Mouse (Mus musculus) neural tube, embryonic 13.5 days (tissue): ENCODE results near the gene Nsfl1c. TPM values are rescaled to one million over a fixed set of nuclear protein-coding genes. Genes with fewer than 3 reads are reported as not detected.
A peak's percentile ranks its signal among the peaks of the same experiment; 100 is the strongest.

Source experiments
- ATAC-seq: fragments of 200-750 bp; cut with Nextera tagmentation; 2 replicates; pipeline ENCODE4 v1.8.0; 2017; ENCODE audit warnings: low read depth, mild to moderate bottlenecking, moderate TSS enrichment, moderate library complexity
- H3K27ac ChIP-seq: fragments of 300-500 bp; sonication (generic); replicated peaks from 2 replicates; pipeline ENCODE4 v1.5.1; 2015; ENCODE audit warnings: moderate library complexity, mild to moderate bottlenecking, inconsistent platforms
- H3K27me3 ChIP-seq: fragments of 300-500 bp; sonication (generic); 2 replicates; pipeline ENCODE4 v1.6.1; 2015; ENCODE audit warnings: mild to moderate bottlenecking, inconsistent platforms
- H3K36me3 ChIP-seq: fragments of 300-500 bp; sonication (generic); 2 replicates; pipeline ENCODE4 v1.6.1; 2015; ENCODE audit warnings: mild to moderate bottlenecking, inconsistent platforms
- H3K4me1 ChIP-seq: fragments of 300-500 bp; sonication (generic); replicated peaks from 2 replicates; pipeline ENCODE4 v1.6.1; 2015; ENCODE audit warnings: inconsistent platforms
- H3K4me2 ChIP-seq: fragments of 300-500 bp; sonication (generic); 2 replicates; pipeline ENCODE4 v1.6.1; 2015; ENCODE audit warnings: inconsistent platforms, mild to moderate bottlenecking, moderate library complexity
- H3K4me3 ChIP-seq: fragments of 300-500 bp; sonication (generic); 2 replicates; pipeline ENCODE4 v1.5.1; 2015; ENCODE audit warnings: mild to moderate bottlenecking, inconsistent platforms
- H3K9ac ChIP-seq: fragments of 300-500 bp; sonication (generic); 2 replicates; pipeline ENCODE4 v1.6.1; 2015; ENCODE audit warnings: moderate library complexity, mild to moderate bottlenecking, inconsistent platforms
- H3K9me3 ChIP-seq: fragments of 300-500 bp; sonication (generic); 2 replicates; pipeline ENCODE4 v1.6.1; 2016; ENCODE audit warnings: inconsistent platforms
- WGBS: fragments of 180-500 bp; shearing (Covaris S2); methylation state at CpG from one replicate; pipeline ENCODE4 v1.1.7; 2015; 5-methylcytosine and 5-hydroxymethylcytosine counted together
- polyA plus RNA-seq: library from polyadenylated mRNA; unstranded; fragments of >200 nt; fragmentation: Nextera tagmentation; extraction: Ambion mirVana; gene quantifications from 2 replicates; pipeline ENCODE4 v1.2.1, GENCODE M21; 2015

Gene Nsfl1c
- polyA plus RNA-seq, 1 experiment from 2014 or later, result 258 TPM

- H3K4me2 ChIP-seq, result no peak overlapping the region
- H3K4me3 ChIP-seq, result no peak overlapping the region
- H3K9me3 ChIP-seq, result no peaks in the 10 kb centered on the region
- H3K27ac ChIP-seq, result no peak overlapping the region
- H3K9ac ChIP-seq, result no peak overlapping the region
- peaks cover 2% of the 10 kb centered on the region; the same call in 1 of the 2 replicates for H3K36me3 ChIP-seq
- no peaks in the 10 kb centered on the region for H3K27me3 ChIP-seq
- H3K4me1 ChIP-seq, result no peaks in the 10 kb centered on the region
- no peak for ATAC-seq
These were observed 35.2 kb downstream of the Nsfl1c start for GRCm38 (mm10) chr2:151529169-151529568.

DNA sequence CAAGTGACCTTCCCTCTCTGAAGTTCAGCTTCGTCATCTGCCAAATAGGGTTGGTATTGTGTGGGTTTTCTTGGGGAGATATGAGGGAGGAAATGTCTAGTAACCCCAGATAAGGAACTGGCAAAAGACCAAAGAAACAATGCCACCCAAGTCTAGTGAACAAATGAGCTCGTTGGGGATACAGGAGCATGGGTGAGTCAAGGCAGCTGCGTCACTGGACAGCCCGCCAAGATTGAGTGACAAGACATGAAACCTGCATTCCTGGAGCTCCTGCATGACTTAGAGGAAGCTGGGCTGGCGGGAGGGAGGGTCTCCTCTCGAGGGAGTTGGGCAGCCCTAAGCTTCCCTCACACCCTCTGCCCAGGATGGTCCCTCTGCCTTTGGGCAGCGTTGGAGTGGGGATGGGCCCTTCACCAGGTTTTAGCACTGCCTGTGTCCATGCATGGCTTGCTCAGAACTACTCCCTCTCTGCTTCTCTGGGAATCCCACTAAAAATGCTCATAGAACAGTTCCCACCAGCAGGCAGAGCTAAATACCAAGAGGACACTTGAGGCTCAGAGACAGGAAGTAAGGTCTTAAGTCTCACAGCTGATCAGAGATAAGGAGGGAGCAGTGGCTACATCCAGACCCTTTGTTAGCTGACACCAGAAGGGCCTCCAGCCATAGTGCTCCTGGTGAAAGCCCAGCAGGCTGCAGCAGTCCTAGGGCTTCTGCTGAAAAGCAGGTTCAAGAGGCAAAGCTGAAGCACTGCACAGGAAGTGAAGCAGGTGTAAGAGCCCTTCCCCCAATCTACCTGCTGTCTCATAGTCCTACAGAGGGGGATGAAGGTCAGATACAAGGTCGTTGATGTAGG is 36.6 kb downstream of the Nsfl1c start:
- H3K36me3 ChIP-seq, result peaks cover 2% of the 10 kb centered on the region; the same call in 1 of the 2 replicates
- no peaks in the 10 kb centered on the region for H3K9me3 ChIP-seq
- WGBS, result 66% methylated on average over 8 of the region's 8 CpGs
- no peak for ATAC-seq
- no peak overlapping the region for H3K4me3 ChIP-seq
- H3K27me3 ChIP-seq, result no peaks in the 10 kb centered on the region
- no peak overlapping the region for H3K4me2 ChIP-seq
- H3K27ac ChIP-seq, result no peak overlapping the region
- H3K9ac ChIP-seq, result no peak overlapping the region
- no peaks in the 10 kb centered on the region for H3K4me1 ChIP-seq

GRCm38 (mm10) chr2:151533632-151534031 is 39.6 kb downstream of the Nsfl1c start:
- Histone ChIP-seq H3K9me3 (no peaks in the 10 kb centered on the region), H3K27ac (no peak overlapping the region), H3K9ac (no peak overlapping the region), H3K4me2 (no peak overlapping the region), H3K27me3 (no peaks in the 10 kb centered on the region), H3K4me3 (no peak overlapping the region), H3K4me1 (no peaks in the 10 kb centered on the region; the same call in 1 of the 2 replicates), H3K36me3 (no peaks in the 10 kb centered on the region)
- 76% methylated on average over 6 of the region's 6 CpGs for WGBS
- no peak for ATAC-seq

DNA sequence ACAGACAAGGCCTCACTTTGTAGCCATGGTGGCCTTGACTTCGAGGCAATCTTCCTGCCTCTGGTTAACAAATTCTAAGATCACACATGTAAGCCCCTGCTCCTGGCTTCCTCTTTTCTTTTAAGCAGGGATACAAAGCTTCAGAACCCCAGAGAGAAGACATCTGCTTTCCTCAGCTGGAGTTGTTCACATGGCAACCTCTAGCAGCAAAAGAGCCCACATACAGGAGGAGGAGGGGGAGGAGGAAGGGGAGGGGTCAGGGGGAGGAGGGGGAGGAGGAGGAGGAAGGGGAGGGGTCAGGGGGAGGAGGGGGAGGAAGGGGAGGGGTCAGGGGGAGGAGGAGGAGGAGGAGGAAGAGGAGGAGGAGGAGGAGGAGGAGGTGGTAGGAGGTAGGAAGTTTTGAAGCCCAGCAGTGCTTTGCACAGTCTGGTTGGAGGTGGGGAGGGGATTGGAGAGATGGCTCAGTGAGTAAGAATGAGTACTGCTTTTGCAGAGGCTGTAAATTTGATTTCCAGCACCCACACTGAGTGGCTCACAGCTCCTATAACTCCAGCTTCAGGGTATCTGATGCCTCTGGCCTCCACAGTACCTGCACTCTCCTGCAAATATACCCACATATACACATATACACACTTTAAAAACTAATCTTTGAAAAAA is 42.1 kb downstream of the Nsfl1c start:
- Histone ChIP-seq H3K27me3 (no peaks in the 10 kb centered on the region), H3K4me1 (no peaks in the 10 kb centered on the region; the same call in 1 of the 2 replicates), H3K4me3 (no peak overlapping the region), H3K36me3 (no peaks in the 10 kb centered on the region), H3K9ac (no peak overlapping the region), H3K4me2 (no peak overlapping the region), H3K9me3 (no peaks in the 10 kb centered on the region), H3K27ac (no peak overlapping the region)
- WGBS, result 29% methylated on average over 1 of the region's 1 CpGs
- peak; percentile 57; the same call in 1 of the 2 replicates for ATAC-seq

DNA sequence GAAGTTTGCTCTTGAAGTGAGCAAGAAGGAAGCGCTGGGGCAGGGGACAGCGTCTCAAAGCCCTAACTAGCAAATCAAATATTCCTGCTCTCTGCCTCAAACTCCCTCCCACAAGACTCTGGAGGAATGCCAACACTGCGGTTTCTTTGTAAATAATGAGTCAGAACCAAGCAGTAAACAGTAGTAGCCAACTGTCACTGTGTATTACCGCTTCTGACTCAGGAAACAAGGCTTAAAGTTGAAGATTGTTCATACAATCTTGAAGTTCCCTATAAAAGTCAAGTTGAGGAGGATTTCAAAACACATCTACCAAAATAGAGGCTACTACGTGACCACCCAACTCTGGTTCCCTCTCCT is 42.6 kb downstream of the Nsfl1c start:
- Histone ChIP-seq H3K4me3 (no peak overlapping the region), H3K27ac (no peak overlapping the region), H3K4me1 (peaks cover 5% of the 10 kb centered on the region), H3K27me3 (no peaks in the 10 kb centered on the region), H3K9me3 (no peaks in the 10 kb centered on the region), H3K36me3 (no peaks in the 10 kb centered on the region), H3K4me2 (no peak overlapping the region), H3K9ac (no peak overlapping the region)
- WGBS, result 75% methylated on average over 5 of the region's 5 CpGs
- no peak for ATAC-seq

- Histone ChIP-seq H3K9me3 (no peaks in the 10 kb centered on the region), H3K4me2 (no peak overlapping the region), H3K36me3 (no peaks in the 10 kb centered on the region), H3K4me1 (peaks cover 15% of the 10 kb centered on the region), H3K4me3 (no peak overlapping the region), H3K27me3 (no peaks in the 10 kb centered on the region), H3K27ac (no peak overlapping the region), H3K9ac (no peak overlapping the region)
- WGBS, result 64% methylated on average over 4 of the region's 4 CpGs
- ATAC-seq, result no peak
These were observed 44.7 kb downstream of the Nsfl1c start for GRCm38 (mm10) chr2:151538646-151539045.

DNA sequence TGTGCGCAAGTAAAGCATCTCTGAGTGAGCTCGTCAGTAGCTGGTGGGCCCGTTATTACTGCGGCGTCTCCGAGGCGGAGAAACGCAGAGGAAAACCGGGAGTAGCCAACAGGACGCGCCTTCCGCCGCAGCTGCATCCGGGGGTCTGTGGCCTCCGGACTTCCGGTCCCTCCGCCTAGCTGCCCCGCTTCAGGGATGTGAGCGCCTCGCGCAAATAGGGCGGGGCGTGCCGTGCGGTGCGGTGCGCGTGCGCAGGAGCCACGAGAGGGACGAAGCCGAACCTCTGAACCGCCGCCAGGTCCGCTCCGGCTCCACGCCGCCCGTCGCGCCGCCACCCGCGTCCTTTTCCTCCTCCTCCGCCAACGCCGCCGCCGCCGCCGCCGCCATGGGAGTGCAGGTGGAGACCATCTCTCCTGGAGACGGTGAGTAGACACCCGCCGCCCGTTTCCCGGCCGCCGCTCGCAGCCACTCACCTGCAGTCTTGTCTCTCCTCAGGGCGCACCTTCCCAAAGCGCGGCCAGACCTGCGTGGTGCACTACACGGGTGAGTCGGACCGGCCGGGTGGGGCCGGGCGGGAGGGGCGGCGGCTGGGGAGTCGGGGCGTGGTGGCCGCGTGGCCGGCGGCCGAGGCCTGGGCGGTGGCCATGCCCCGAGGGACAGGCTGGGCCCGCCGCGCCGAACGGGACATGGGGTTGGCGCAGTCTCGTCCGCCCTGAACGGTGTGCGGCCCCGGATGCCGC is 48.5 kb downstream of the Nsfl1c start, which contains the start of gene Fkbp1a:
Fkbp1a (plus strand) TSS at position 161 of the 740 bp plus-strand sequence.
- peaks cover 32% of the 10 kb centered on the region for H3K36me3 ChIP-seq

DNA sequence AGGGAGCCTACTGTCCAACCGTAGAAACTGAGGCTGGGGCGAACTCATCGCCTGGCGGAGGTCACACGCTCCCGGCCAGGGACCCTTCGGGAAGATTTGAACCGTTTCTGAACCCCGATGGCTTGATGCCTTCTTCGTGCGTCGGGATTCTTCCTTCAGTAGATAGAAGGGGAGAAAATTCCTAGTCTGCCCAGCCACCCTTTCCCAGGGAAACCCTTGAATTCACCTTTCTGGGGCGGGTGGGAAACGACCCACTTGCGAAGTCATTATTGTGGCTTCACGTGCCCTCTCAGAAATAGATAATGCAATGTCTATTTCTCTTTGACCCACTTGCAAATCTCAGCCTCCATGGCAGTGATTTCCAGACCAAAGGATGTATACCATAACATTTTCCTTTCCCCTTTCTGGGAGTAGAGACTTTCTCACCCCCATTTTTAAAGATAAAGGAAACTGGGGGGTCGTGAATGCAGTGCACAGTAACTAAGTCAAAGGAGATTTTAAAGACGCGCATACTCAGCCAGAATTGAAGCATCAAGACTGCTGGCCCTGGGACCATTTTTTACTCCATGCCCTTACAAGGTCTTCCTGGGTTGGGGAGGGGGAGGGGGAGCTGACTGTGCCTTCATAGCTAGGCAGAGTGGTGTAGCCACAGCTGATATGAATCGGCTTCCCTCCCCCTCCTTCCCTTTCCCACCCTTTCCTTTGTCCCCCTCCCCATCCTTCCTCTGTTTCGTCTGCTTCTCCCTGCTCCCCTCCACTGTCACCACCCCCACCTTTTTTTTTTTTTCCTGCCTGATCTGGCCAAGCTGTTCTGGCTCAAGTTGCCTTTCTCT is 49.3 kb downstream of the Nsfl1c start:
- Histone ChIP-seq H3K9ac (peak overlapping the region; percentile 98), H3K27me3 (no peaks in the 10 kb centered on the region), H3K9me3 (no peaks in the 10 kb centered on the region), H3K4me1 (peaks cover 53% of the 10 kb centered on the region), H3K36me3 (peaks cover 36% of the 10 kb centered on the region), H3K4me3 (peak overlapping the region; percentile 98), H3K4me2 (peak overlapping the region; percentile 88), H3K27ac (peak overlapping the region; percentile 94)
- 2% methylated on average over 21 of the region's 21 CpGs for WGBS
- peak; percentile 12; the same call in 1 of the 2 replicates for ATAC-seq

More for the DNA sequence above, 48.5 kb downstream of the Nsfl1c start, which contains the start of gene Fkbp1a:
- ATAC-seq, result peak; percentile 97
- H3K9ac ChIP-seq, result peak within 1 kb of the TSS; percentile 98
- no peaks in the 10 kb centered on the region for H3K9me3 ChIP-seq
- peak within 1 kb of the TSS; percentile 88 for H3K4me2 ChIP-seq
- WGBS, result under 1% methylated on average over 93 of the region's 93 CpGs
- peaks cover 46% of the 10 kb centered on the region for H3K4me1 ChIP-seq
- H3K4me3 ChIP-seq, result peak within 1 kb of the TSS; percentile 98
- H3K27ac ChIP-seq, result peak within 1 kb of the TSS; percentile 94
- H3K27me3 ChIP-seq, result no peaks in the 10 kb centered on the region

GRCm38 (mm10) chr2:151544673-151545072 is 50.7 kb downstream of the Nsfl1c start:
- Histone ChIP-seq H3K36me3 (peaks cover 43% of the 10 kb centered on the region), H3K9me3 (no peaks in the 10 kb centered on the region), H3K27ac (no peak overlapping the region), H3K9ac (peak overlapping the region; percentile 98), H3K4me1 (peaks cover 57% of the 10 kb centered on the region), H3K27me3 (no peaks in the 10 kb centered on the region), H3K4me3 (peak overlapping the region; percentile 98), H3K4me2 (peak overlapping the region; percentile 88)
- 65% methylated on average over 6 of the region's 6 CpGs for WGBS
- ATAC-seq, result no peak

- WGBS, result 90% methylated on average over 4 of the region's 4 CpGs
These were observed 52.6 kb downstream of the Nsfl1c start for GRCm38 (mm10) chr2:151546571-151546970.

GRCm38 (mm10) chr2:151549615-151550121 is 55.7 kb downstream of the Nsfl1c start:
- Histone ChIP-seq H3K4me1 (peaks cover 33% of the 10 kb centered on the region), H3K4me2 (no peak overlapping the region), H3K9ac (no peak overlapping the region), H3K27ac (no peak overlapping the region), H3K9me3 (no peaks in the 10 kb centered on the region), H3K27me3 (no peaks in the 10 kb centered on the region), H3K4me3 (no peak overlapping the region), H3K36me3 (peaks cover 85% of the 10 kb centered on the region)
- no peak for ATAC-seq
- WGBS, result 91% methylated on average over 3 of the region's 3 CpGs

More at GRCm38 (mm10) chr2:151546571-151546970, 52.6 kb downstream of the Nsfl1c start:
- Histone ChIP-seq H3K9ac (0 out of 2 replicates have a peak overlapping the region, but pooled peaks have one; percentile 18), H3K27ac (no peak overlapping the region), H3K4me1 (peaks cover 53% of the 10 kb centered on the region), H3K36me3 (peaks cover 62% of the 10 kb centered on the region), H3K4me3 (no peak overlapping the region), H3K27me3 (no peaks in the 10 kb centered on the region), H3K9me3 (no peaks in the 10 kb centered on the region), H3K4me2 (no peak overlapping the region)
- ATAC-seq, result no peak
